Mouse (Mus musculus): ENCODE results near the gene Prmt7. TPM values are rescaled to one million over a fixed set of nuclear protein-coding genes. Genes with fewer than 3 reads are reported as not detected.
A peak's percentile ranks its signal among the peaks of the same experiment; 100 is the strongest.

Prmt7 gene
- total RNA-seq, 2 experiments from 2014 or later: 25.4 to 25.5 TPM

DNA sequence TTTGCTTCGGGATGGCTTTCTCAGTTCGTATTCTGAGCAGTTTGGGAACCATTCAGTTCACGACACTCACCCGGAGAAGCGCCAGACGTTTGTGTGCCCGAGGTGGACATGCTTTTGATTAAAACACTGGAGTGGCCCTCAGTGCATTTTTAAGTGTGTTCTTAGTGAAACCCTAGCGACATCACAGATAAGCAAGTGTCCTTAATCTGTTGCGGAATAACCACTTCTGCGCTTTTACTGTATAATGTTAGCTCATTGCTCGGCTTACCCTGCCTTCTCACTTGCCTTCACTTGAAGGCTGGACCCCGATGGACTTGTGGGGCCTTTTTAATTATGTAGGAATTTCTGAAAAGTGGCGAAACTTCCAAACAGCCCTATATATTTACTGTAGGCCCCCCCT lies 685 bp downstream of the Prmt7 start:
- intact Hi-C loops (cut with DNase I): no loop called here
- DNase-seq: no peak

- intact Hi-C loops (cut with DNase I): no loop called here
- DNase-seq: no peak
Observed at GRCm38 (mm10) chr8:106213959-106214358, 3.2 kb downstream of the Prmt7 start.

- intact Hi-C loops (cut with DNase I): no loop called here
Observed at GRCm38 (mm10) chr8:106219620-106220019, 8.9 kb downstream of the Prmt7 start.

DNA sequence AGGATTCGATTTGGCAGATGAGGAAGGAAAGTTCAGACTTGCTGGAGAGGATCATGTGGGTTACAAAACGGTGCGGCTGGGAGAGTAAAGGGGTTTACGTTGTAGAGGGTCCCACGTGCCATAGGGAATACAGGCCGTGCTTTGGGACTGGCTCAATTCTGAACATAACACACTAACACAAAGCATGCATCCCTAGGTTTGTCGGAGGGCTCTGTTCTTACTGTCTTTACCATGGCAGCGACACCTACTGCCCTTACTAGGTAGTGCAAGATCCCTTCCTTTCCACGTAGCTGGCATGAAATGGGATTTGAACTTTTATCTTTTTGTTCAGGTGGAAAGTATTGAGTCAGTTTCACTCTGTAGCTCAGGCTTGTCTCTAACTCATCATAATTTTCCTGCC lies 15.9 kb downstream of the Prmt7 start:
- intact Hi-C loops (cut with DNase I): no loop called here

More at GRCm38 (mm10) chr8:106219620-106220019, 8.9 kb downstream of the Prmt7 start:
- no peak for DNase-seq

GRCm38 (mm10) chr8:106231536-106231935 lies 20.8 kb downstream of the Prmt7 start:
- no peak for DNase-seq
- intact Hi-C loops (cut with DNase I): no loop called here

More for the DNA sequence above, 15.9 kb downstream of the Prmt7 start:
- DNase-seq: peak in 1 of 2 experiments; percentile 24

- DNase-seq: no peak
- intact Hi-C loops (cut with DNase I): no loop called here
Observed at GRCm38 (mm10) chr8:106232751-106233150, 22.0 kb downstream of the Prmt7 start.

GRCm38 (mm10) chr8:106234567-106235261 lies 24.0 kb downstream of the Prmt7 start:
- intact Hi-C loops (cut with DNase I): no loop called here
- no peak for DNase-seq

DNA sequence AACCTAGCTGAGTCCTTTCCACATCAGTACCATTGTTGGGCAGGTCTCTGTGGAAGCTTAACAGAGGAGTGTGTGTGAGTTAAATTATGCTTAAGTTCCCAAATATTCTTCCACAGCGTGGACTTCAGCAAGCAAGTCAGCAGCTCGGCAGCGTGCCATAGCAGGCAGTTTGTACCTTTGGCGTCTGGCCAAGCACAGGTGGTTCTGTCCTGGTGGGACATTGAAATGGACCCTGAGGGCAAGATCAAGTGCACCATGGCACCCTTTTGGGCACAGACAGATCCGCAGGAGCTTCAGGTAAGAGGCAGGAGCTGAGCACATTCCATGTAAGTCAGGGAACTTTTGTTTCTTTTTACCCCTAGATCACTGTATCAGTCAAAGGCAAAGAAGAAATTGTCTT lies 26.4 kb downstream of the Prmt7 start:
- no peak for DNase-seq
- intact Hi-C loops (cut with DNase I): no loop called here

DNA sequence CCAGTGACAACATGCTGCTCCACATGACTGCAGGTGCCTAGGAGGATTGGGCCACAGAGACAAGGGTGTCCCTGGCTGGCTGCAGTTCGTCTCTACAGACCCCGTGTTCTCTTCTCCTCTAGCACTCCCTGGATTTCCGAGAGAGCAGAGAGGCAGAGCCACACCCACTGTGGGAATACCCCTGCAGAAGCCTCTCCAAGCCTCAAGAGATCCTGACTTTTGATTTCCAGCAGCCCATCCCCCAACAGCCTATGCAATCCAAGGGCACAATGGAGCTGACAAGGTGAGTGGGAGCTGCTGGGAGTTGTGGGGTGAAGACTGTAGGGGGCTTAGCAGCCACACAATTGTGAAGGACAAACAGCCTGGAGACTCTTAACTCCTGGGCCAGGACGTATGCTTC lies 39.5 kb downstream of the Prmt7 start:
- intact Hi-C loops (cut with DNase I): no loop called here
- no peak for DNase-seq

DNA sequence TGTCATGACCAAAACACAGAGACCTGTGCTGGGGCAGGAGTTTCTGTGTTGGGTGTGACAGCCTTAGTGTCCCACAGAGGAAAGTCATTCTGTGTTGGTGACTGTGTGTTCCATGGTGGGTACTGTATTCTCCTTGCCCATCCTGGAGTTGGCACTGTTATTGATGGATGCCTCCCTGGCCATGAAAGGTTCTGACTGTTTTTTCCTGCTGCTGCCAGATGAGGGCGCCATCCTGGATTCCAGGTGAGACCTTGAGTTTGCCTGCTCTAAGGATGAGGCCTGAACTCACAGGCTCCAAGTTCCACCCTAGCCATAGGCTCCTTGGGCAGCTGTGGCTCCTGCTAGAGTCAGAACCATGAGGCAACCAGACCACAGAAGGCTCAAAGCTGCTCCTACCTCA lies 47.4 kb downstream of the Prmt7 start:
- no peak for DNase-seq
- intact Hi-C loops (cut with DNase I): no loop called here

DNA sequence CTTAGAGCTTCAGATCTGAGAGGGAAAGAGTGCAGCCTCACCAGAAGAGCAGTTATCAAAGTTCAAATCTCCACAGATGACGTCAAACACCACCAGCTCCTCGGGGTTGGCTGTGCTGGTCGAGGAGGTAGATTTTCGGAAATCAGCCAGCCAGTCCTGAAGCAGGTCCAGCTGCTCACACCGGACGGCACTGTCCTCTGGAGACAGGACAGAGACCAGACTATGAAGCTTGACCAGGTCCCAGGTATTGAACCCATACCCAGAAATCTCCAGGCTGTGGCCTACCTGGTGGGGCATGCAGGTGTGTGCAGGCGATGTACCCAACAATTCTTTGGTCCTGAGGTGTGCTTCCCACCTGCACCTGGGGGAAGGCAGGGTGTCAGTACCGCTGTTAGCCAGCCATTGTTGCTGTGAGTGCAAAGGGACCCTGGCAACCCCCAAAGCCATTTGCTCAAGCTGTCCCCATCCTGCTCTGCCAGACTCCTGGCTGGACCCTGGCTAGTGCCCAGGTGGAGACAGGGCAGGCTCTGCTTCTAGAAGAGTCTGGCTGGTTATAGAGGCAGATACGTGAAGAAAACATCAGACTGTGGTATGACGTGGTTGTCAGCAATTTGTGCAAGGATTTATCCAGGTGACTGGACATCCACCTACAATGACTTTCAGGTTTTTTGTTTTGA lies 49.0 kb downstream of the Prmt7 start:
- intact Hi-C loops (cut with DNase I): no loop called here
- DNase-seq: no peak

DNA sequence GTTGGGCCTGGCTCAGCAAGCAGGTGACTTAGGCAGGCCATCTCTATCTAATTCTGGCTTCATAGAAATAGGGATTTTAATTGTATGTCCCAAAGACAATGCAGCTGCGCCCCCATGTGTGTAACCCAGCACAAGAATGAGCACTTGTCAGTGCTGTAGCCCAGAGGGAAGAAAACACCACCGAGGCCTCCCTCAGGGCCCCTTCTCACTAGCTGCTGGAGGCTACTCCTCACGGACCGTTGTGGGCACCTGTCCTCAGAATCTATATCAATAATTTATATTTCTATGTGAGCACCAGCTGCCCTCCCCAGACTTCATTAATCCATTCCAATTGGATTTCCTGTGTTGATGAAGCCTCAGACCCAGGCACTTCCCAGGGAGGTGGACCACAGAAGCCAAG lies 50.2 kb downstream of the Prmt7 start:
- intact Hi-C loops (cut with DNase I): no loop called here
- DNase-seq: no peak

- DNase-seq: peak in 1 of 2 experiments; percentile 36
- intact Hi-C loops (cut with DNase I): no loop called here
Observed at GRCm38 (mm10) chr8:106262343-106262742, 51.6 kb downstream of the Prmt7 start.

- intact Hi-C loops (cut with DNase I): no loop called here
- DNase-seq: no peak
Observed at GRCm38 (mm10) chr8:106263928-106264327, 53.2 kb downstream of the Prmt7 start.

GRCm38 (mm10) chr8:106265398-106265797 lies 54.7 kb downstream of the Prmt7 start:
- no peak for DNase-seq
- intact Hi-C loops (cut with DNase I): loop anchor here (5.0 kb wide), 1 partner anchor 142 kb away; no protein-coding TSS in a partner anchor

- intact Hi-C loops (cut with DNase I): loop anchor here (5.0 kb wide), 1 partner anchor 138 kb away; no protein-coding TSS in a partner anchor
- DNase-seq: no peak
Observed at GRCm38 (mm10) chr8:106268710-106269346, 58.1 kb downstream of the Prmt7 start.

GRCm38 (mm10) chr8:106270804-106271203 lies 60.1 kb downstream of the Prmt7 start:
- intact Hi-C loops (cut with DNase I): no loop called here
- DNase-seq: no peak

DNA sequence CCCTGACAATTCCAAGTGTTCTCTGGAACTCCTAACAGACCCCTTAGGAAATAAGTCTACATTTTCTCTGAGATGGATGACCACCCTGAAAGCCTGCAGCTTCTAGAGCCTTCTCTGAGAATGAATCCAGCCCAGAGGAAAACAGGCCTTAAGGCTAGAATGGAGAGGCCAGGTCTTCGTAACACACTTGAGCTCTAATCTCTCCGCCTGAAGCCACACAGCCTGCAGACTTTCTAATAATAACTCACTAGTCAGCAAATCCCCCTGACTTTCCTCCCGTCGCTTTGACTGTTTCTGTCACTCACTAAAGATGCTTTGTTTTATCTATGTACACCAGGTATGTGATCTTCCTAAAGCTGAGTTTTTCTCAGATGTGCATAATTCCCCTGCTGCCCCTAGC lies 60.6 kb downstream of the Prmt7 start:
- DNase-seq: no peak
- intact Hi-C loops (cut with DNase I): no loop called here

DNA sequence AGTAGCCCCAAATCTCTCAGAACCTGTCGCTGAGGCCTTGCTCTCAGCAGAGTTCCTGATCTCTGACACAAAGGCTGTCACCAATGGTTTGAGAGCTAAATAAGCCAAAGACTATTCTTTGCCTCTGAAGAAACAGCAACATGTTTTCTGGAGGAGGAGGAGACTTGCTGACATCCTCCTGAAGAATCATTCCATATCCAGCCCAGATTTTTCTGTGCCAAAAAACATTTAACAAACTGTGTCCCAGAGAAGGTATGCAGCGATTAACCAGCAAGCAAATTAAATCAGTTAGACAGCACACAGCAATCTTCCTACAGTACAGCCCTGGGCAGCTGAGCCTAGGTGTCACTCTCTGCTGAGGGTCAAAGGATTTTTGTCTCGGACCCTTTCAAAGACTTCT lies 62.7 kb downstream of the Prmt7 start:
- no peak for DNase-seq
- intact Hi-C loops (cut with DNase I): no loop called here

GRCm38 (mm10) chr8:106276709-106277317 lies 66.1 kb downstream of the Prmt7 start:
- intact Hi-C loops (cut with DNase I): no loop called here
- no peak for DNase-seq

DNA sequence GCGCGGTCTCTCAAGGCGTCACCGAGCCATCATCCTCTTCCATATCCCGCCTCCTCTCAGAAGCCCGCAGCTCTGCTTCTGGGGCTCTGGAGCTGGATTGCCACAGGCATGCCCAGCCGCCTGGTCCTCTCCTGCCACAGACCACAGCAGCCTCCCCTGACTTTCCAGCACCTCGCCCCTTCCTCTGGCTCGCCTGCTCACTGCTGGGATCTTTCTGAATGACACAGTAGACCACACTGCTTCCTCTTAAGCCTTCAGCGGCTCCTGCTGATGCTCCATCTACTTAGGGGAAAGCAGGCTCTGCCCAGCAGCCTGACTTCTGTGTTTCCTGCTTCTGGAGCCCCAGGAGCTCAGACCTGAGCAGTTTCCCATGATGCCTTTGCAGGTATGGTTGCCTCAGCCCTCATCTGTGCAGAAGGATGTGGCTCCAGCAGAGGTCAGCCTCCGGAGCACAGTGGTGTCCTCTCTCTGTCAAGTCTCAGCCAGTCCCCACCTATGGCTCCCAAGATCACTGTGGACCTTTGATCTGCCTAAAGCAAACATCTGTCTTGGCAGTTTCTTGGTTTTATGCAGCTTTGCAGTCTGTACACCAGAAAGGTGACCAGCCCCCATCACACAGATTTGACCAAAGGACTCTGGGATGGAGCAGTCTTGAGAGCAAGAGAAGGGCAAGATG lies 67.8 kb downstream of the Prmt7 start:
- no peak for DNase-seq
- intact Hi-C loops (cut with DNase I): no loop called here

Measured in gastrocnemius, postnatal 36 days (tissue).